Mouse (Mus musculus): Measurements from ENCODE around the gene Olfr1215. TPM values are rescaled to one million over a fixed set of nuclear protein-coding genes. Genes with fewer than 3 reads are reported as not detected.
"Not testable (repeated sequence)": the region's sequence is repeated elsewhere in the genome, so short reads cannot be mapped to it uniquely, and the experiment has no call there.

The Olfr1215 gene
- polyA plus RNA-seq (2015; fragmentation: Nextera tagmentation; extraction: Ambion mirVana) = not detected in 2 replicates

DNA sequence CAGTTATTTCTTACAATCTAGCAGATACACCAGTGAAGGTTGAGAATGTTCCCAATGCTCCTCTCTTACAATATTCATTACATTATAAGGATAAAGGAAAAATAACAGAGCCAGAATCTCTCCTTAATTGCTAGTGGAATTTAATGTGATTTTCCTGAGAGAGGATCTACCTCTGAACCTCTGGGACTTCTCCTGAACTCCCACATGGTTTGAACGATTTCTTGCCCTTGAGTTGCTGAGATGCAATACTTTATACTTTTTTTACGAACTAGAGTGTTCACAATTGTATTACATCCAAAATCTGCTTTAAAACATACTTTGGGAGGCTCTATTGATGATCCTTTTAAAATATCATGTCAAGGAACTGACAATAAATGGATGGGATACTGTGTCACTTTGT, at the start of gene Olfr1215:
Gene Olfr1215, minus strand, starts transcription at position 101 of the 400 bp plus-strand sequence.
- H3K9ac ChIP-seq = no peak within 1 kb of the TSS
- H3K27me3 ChIP-seq (replicated peaks) = no peaks in the 10 kb centered on the region
- H3K4me1 ChIP-seq = no peaks in the 10 kb centered on the region
- no peak within 1 kb of the TSS for H3K27ac ChIP-seq
- ATAC-seq (replicated peaks) = no peak
- H3K36me3 ChIP-seq (replicated peaks) = no peaks in the 10 kb centered on the region
- H3K4me2 ChIP-seq = no peak within 1 kb of the TSS
- WGBS = 68% methylated on average over 2 of the region's 2 CpGs
- no peaks in the 10 kb centered on the region for H3K9me3 ChIP-seq
- no peak within 1 kb of the TSS for H3K4me3 ChIP-seq

DNA sequence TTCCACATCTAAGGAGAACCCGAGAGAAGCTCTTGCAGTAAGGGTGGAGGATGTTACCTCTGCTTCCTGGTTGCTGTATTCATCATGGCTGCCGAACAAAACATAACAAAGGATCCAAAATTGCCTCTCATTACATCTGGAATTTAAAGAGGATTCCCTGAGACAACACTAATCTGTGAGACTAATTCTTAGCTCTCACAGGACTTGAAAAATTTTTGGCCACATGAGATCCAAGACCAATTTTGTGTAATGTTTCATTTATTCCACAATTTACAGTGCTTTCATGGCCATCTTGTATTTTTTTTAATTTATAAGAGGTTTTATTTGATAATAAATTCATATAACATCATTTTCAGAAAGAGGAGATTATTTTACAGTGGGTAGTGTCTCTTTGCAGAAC, 25.2 kb upstream of the Olfr1215 start, which contains the start of gene Olfr1217:
Gene Olfr1217, minus strand, starts transcription at position 101 of the 400 bp plus-strand sequence.
- Histone ChIP-seq H3K4me2 (no peak within 1 kb of the TSS), H3K4me1 (no peaks in the 10 kb centered on the region), H3K4me3 (no peak within 1 kb of the TSS), H3K36me3 (replicated peaks) (no peaks in the 10 kb centered on the region), H3K9ac (no peak within 1 kb of the TSS), H3K27ac (no peak within 1 kb of the TSS), H3K9me3 (no peaks in the 10 kb centered on the region), H3K27me3 (replicated peaks) (no peaks in the 10 kb centered on the region)
- ATAC-seq (replicated peaks) = no peak
- WGBS = 74% methylated on average over 2 of the region's 2 CpGs

DNA sequence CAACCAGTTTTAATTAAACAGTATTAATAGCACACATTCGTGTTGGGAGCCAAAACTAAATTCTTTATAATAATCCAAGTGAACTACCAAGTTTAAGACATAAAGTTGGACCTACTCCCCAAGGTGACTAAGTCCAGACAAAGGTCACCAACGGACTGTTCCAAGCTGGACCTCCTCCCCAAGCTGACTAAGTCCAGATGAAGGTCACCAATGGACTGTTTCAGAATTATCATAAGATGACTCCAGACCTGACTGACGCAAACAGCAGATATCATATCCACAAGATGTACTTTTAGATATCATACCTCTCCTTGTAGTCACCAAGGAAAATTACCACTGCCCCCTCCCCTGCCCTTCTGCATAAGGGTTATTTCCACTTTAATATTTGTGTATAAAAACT, 14.7 kb upstream of the Olfr1215 start:
- not testable (repeated sequence) for H3K9me3 ChIP-seq; ATAC-seq (replicated peaks)
- WGBS = 72% methylated on average over 3 of the region's 3 CpGs

DNA sequence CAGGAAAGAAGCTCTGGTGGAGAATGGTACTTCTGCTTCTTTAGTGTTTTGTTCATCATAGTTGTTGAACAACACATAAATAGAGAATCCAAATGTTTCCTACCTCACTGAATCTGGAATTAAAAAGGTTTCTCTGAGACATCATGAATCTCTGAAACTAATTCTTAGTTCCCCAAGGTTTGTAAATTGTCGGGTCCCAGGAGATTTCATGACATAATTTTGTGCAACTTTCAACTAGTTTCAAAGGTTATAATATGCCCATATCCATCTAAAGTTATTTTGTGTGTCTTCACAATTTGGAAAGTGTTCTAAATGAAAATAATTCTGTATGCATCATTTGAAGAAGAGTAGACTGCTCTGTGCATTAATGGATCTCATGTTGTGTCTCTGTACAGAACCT, 11.5 kb upstream of the Olfr1215 start, which contains the start of gene Olfr1216:
Gene Olfr1216, minus strand, starts transcription at position 101 of the 400 bp plus-strand sequence.
- Histone ChIP-seq H3K36me3 (replicated peaks) (no peaks in the 10 kb centered on the region), H3K4me1 (no peaks in the 10 kb centered on the region), H3K4me2 (no peak within 1 kb of the TSS), H3K4me3 (no peak within 1 kb of the TSS), H3K9ac (no peak within 1 kb of the TSS), H3K27me3 (replicated peaks) (no peaks in the 10 kb centered on the region), H3K9me3 (no peaks in the 10 kb centered on the region), H3K27ac (no peak within 1 kb of the TSS)
- no peak for ATAC-seq (replicated peaks)
- 84% methylated on average over 1 of the region's 1 CpGs for WGBS

More for the DNA sequence above, 14.7 kb upstream of the Olfr1215 start:
- H3K4me3 ChIP-seq; H3K9ac ChIP-seq; H3K4me2 ChIP-seq; H3K27me3 ChIP-seq (replicated peaks); H3K27ac ChIP-seq; H3K36me3 ChIP-seq (replicated peaks); H3K4me1 ChIP-seq: not testable (repeated sequence)

DNA sequence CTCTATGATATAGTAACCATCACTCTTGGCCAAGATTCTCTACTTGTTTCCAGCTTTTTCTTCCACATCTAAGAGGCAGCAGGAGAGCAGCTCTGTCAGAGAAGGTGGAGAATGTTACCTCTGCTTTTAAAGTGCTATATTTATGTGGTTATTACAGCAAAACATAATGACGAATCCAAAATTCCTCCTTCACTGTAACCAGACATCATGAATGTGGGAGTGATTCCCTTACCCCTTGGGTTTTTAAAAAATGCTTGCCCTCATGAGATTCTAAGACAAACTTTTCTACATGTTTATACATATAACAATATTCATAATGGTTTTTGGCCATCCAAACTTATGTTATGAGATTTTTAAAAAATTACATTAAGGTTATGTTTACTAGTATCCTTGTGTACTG, 14.2 kb downstream of the Olfr1215 start, which contains the start of gene Olfr1214:
Gene Olfr1214, minus strand, starts transcription at position 101 of the 400 bp plus-strand sequence.
- no peaks in the 10 kb centered on the region for H3K27me3 ChIP-seq (replicated peaks)
- H3K4me1 ChIP-seq = no peaks in the 10 kb centered on the region
- no peaks in the 10 kb centered on the region for H3K36me3 ChIP-seq (replicated peaks)
- H3K9me3 ChIP-seq = no peaks in the 10 kb centered on the region
- H3K4me2 ChIP-seq = no peak within 1 kb of the TSS
- WGBS = 81% methylated on average over 1 of the region's 1 CpGs
- ATAC-seq (replicated peaks) = no peak
- no peak within 1 kb of the TSS for H3K9ac ChIP-seq
- no peak within 1 kb of the TSS for H3K4me3 ChIP-seq
- H3K27ac ChIP-seq = no peak within 1 kb of the TSS

DNA sequence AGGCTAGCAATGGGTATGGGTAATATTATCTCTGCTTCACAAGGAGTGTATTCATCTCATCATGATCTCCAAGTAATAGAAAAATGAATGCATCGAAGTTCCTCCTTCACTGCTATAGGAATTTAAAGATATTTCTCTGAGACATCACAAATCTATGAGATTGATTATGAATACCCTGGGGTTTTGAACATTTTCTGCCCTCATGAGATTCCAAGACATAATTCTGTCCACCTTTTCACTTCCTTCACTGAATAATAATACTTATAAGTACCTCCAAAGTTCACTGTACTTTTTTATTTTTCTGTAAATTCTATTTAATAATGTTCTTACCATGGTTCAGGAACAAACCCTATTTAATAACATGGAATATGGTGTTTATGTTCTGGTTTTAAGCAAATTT, 26.6 kb downstream of the Olfr1215 start, which contains the start of gene Gm13762:
Gene Gm13762, minus strand, starts transcription at position 101 of the 400 bp plus-strand sequence.
- Histone ChIP-seq H3K4me3 (no peak within 1 kb of the TSS), H3K36me3 (replicated peaks) (no peaks in the 10 kb centered on the region), H3K27ac (no peak within 1 kb of the TSS), H3K9ac (no peak within 1 kb of the TSS), H3K9me3 (no peaks in the 10 kb centered on the region), H3K27me3 (replicated peaks) (no peaks in the 10 kb centered on the region), H3K4me2 (no peak within 1 kb of the TSS), H3K4me1 (no peaks in the 10 kb centered on the region)
- 80% methylated on average over 1 of the region's 1 CpGs for WGBS
- ATAC-seq (replicated peaks) = no peak

DNA sequence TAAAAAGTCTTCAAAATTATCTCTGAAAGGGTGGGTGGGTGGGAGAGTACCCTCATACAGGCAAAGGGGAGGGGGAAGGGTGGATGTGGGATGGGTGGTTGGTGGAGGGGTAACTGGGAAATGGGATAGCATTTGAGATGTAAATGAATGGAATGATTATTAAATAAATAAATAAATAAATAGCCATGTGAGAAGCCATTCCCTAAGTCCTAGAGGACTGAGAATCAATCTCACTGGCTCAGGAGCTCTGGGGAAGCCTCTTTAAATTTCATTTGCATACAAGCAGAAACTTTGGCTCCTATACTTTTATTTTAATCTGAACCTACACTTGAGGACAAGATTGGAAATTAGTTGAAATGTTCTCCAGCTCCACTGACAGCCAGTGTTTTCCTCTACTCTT, 53.1 kb downstream of the Olfr1215 start, which contains the start of gene Olfr1212:
Gene Olfr1212, plus strand, starts transcription at position 301 of the 400 bp plus-strand sequence.
- Histone ChIP-seq H3K9ac (no peak within 1 kb of the TSS), H3K36me3 (replicated peaks) (no peaks in the 10 kb centered on the region), H3K9me3 (no peaks in the 10 kb centered on the region), H3K4me1 (no peaks in the 10 kb centered on the region), H3K4me3 (no peak within 1 kb of the TSS), H3K4me2 (no peak within 1 kb of the TSS), H3K27me3 (replicated peaks) (no peaks in the 10 kb centered on the region), H3K27ac (no peak within 1 kb of the TSS)
- ATAC-seq (replicated peaks) = no peak

Other genes with a start within 250 kb of the Olfr1215 start
- not detected in 2 replicates for gene Olfr1199, start 246.5 kb downstream of the Olfr1215 start, polyA plus RNA-seq (2015; fragmentation: Nextera tagmentation; extraction: Ambion mirVana)
- gene Olfr1200, start 236.5 kb downstream of the Olfr1215 start, polyA plus RNA-seq (2015; fragmentation: Nextera tagmentation; extraction: Ambion mirVana) = not detected in 2 replicates
- not detected in 2 replicates for gene Olfr1201, start 213.9 kb downstream of the Olfr1215 start, polyA plus RNA-seq (2015; fragmentation: Nextera tagmentation; extraction: Ambion mirVana)
- gene Olfr1202, start 192.5 kb downstream of the Olfr1215 start, polyA plus RNA-seq (2015; fragmentation: Nextera tagmentation; extraction: Ambion mirVana) = not detected in 2 replicates
- not detected in 2 replicates for gene Olfr1205, start 177.2 kb downstream of the Olfr1215 start, polyA plus RNA-seq (2015; fragmentation: Nextera tagmentation; extraction: Ambion mirVana)
- not detected in 2 replicates for gene Olfr1204, start 157.7 kb downstream of the Olfr1215 start, polyA plus RNA-seq (2015; fragmentation: Nextera tagmentation; extraction: Ambion mirVana)
- gene Olfr1206, start 143.7 kb downstream of the Olfr1215 start, polyA plus RNA-seq (2015; fragmentation: Nextera tagmentation; extraction: Ambion mirVana) = not detected in 2 replicates
- gene Olfr1208, start 104.7 kb downstream of the Olfr1215 start, polyA plus RNA-seq (2015; fragmentation: Nextera tagmentation; extraction: Ambion mirVana) = not detected in 2 replicates
- gene Olfr1209, start 91.8 kb downstream of the Olfr1215 start, polyA plus RNA-seq (2015; fragmentation: Nextera tagmentation; extraction: Ambion mirVana) = not detected in 2 replicates
- gene Olfr1211, start 68.9 kb downstream of the Olfr1215 start, polyA plus RNA-seq (2015; fragmentation: Nextera tagmentation; extraction: Ambion mirVana) = not detected in 2 replicates
- gene Olfr1212, start 53.0 kb downstream of the Olfr1215 start, polyA plus RNA-seq (2015; fragmentation: Nextera tagmentation; extraction: Ambion mirVana) = not detected in 2 replicates
- gene Gm13762, start 26.7 kb downstream of the Olfr1215 start, polyA plus RNA-seq (2015; fragmentation: Nextera tagmentation; extraction: Ambion mirVana) = not detected in 2 replicates
- not detected in 2 replicates for gene Olfr1214, start 14.3 kb downstream of the Olfr1215 start, polyA plus RNA-seq (2015; fragmentation: Nextera tagmentation; extraction: Ambion mirVana)
- not detected in 2 replicates for gene Olfr1216, start 11.4 kb upstream of the Olfr1215 start, polyA plus RNA-seq (2015; fragmentation: Nextera tagmentation; extraction: Ambion mirVana)
- not detected in 2 replicates for gene Olfr1217, start 25.1 kb upstream of the Olfr1215 start, polyA plus RNA-seq (2015; fragmentation: Nextera tagmentation; extraction: Ambion mirVana)
- gene Olfr1218, start 54.2 kb upstream of the Olfr1215 start, polyA plus RNA-seq (2015; fragmentation: Nextera tagmentation; extraction: Ambion mirVana) = not detected in 2 replicates
- gene Olfr1219, start 76.5 kb upstream of the Olfr1215 start, polyA plus RNA-seq (2015; fragmentation: Nextera tagmentation; extraction: Ambion mirVana) = not detected in 2 replicates
- gene Olfr1220, start 99.9 kb upstream of the Olfr1215 start, polyA plus RNA-seq (2015; fragmentation: Nextera tagmentation; extraction: Ambion mirVana) = not detected in 2 replicates
- not detected in 2 replicates for gene Olfr1221, start 110.3 kb upstream of the Olfr1215 start, polyA plus RNA-seq (2015; fragmentation: Nextera tagmentation; extraction: Ambion mirVana)
- not detected in 2 replicates for gene Olfr1222, start 126.1 kb upstream of the Olfr1215 start, polyA plus RNA-seq (2015; fragmentation: Nextera tagmentation; extraction: Ambion mirVana)
- gene Olfr1223, start 144.6 kb upstream of the Olfr1215 start, polyA plus RNA-seq (2015; fragmentation: Nextera tagmentation; extraction: Ambion mirVana) = not detected in 2 replicates
- not detected in 2 replicates for gene Olfr1224-ps1, start 157.1 kb upstream of the Olfr1215 start, polyA plus RNA-seq (2015; fragmentation: Nextera tagmentation; extraction: Ambion mirVana)
- not detected in 2 replicates for gene Olfr1225, start 167.7 kb upstream of the Olfr1215 start, polyA plus RNA-seq (2015; fragmentation: Nextera tagmentation; extraction: Ambion mirVana)
- gene Olfr1226, start 193.1 kb upstream of the Olfr1215 start, polyA plus RNA-seq (2015; fragmentation: Nextera tagmentation; extraction: Ambion mirVana) = not detected in 2 replicates
- gene Olfr1228, start 247.1 kb upstream of the Olfr1215 start, polyA plus RNA-seq (2015; fragmentation: Nextera tagmentation; extraction: Ambion mirVana) = not detected in 2 replicates

Data from midbrain, embryonic 15.5 days (tissue).